Mouse (Mus musculus): Measurements from ENCODE around the gene Ets1. TPM values are rescaled to one million over a fixed set of nuclear protein-coding genes. Genes with fewer than 3 reads are reported as not detected.

Gene Ets1
- polyA plus RNA-seq, 1 experiment from 2014 or later, result 78.2 TPM

DNA sequence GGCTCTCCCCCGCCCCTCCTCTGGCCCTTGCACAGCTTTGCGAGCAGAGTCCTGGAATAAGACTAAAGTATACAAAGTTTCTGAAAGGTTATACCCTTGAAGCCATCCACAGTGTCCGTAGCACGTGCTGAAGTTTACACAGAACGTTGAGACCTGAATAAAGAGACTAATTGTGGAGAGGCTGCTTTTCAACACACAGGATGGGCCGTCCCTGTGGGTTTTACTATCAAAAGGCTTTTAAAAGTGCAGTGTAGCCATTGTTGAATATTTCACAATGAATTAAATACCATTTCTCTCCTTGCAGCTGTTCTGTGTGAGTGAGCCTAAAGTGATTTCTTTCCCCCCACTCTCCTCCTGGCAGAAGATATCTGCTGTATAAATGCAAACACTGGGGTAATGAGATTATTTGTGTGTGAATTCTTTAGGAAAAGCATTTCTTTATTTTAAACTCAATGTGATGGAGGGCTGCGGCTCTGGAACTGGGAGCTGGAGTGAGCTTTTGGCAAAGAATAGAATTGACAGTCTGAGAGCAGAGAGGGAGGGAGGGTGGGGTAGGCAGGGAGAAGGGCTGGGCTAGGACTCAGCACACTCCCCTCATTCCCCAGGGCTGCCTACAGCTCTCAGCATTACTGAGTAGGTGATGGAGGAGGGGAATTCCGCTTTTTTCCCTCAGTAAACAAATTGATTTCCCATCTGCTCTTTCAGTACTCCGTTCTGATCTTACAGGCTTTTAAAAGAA lies 39.8 kb downstream of the Ets1 start:
- WGBS, result 6% methylated on average over 9 of the region's 9 CpGs
- ATAC-seq (peak; percentile 32; the same call in 1 of the 2 replicates), DNase-seq (ENCODE audit: low spot score) (peak; percentile 73)
- H3K4me1 ChIP-seq (ENCODE audit: insufficient read depth, low read depth, low read length), result peaks cover 25% of the 10 kb centered on the region
- no peak for TF ChIP-seq EP300 (IDR thresholded peaks at IDR 0.05)
- no peak for TF ChIP-seq CTCF (IDR thresholded peaks at IDR 0.05)
- H3K4me2 ChIP-seq (replicated peaks; ENCODE audit: low read depth, low read length), result peak overlapping the region; percentile 14; the same call in 1 of the 2 replicates
- H3K9ac ChIP-seq (replicated peaks; ENCODE audit: low read depth), result no peak overlapping the region
- no peaks in the 10 kb centered on the region for H3K36me3 ChIP-seq (ENCODE audit: insufficient read depth, low read length)
- no peak overlapping the region for H3K4me3 ChIP-seq (ENCODE audit: low read depth, low read length)
- peak overlapping the region; percentile 51 for H3K27ac ChIP-seq (ENCODE audit: low read length)
- H3K27me3 ChIP-seq (replicated peaks; ENCODE audit: insufficient read depth, low read length), result no peaks in the 10 kb centered on the region
- no peaks in the 10 kb centered on the region for H3K9me3 ChIP-seq (ENCODE audit: low read length)

DNA sequence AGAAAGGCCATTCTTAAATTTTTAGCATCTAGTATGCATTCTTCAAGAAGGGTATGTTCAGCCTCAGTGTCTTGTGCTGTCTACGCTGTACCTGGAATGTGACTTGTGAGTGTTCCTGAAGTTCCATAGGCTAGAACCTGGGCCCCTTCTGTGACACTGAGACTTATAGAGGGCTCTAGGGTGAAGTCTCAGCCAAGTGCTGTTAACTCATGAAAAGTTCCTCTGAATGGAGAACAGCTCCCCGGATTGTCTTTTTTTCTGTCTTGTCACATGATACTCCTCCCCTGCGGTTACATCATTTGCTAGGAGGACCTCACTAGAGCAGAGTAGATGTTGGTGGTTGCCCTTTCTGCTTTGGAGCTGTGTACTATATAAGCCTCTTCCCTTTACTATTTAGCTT lies 40.5 kb downstream of the Ets1 start:
- ATAC-seq, result no peak
- Histone ChIP-seq H3K9ac (replicated peaks; ENCODE audit: low read depth) (no peak overlapping the region), H3K27me3 (replicated peaks; ENCODE audit: insufficient read depth, low read length) (no peaks in the 10 kb centered on the region), H3K4me1 (ENCODE audit: insufficient read depth, low read depth, low read length) (peaks cover 25% of the 10 kb centered on the region), H3K4me3 (ENCODE audit: low read depth, low read length) (no peak overlapping the region), H3K27ac (ENCODE audit: low read length) (peak overlapping the region; percentile 51), H3K4me2 (replicated peaks; ENCODE audit: low read depth, low read length) (peak overlapping the region; percentile 14; the same call in 1 of the 2 replicates), H3K9me3 (ENCODE audit: low read length) (no peaks in the 10 kb centered on the region), H3K36me3 (ENCODE audit: insufficient read depth, low read length) (no peaks in the 10 kb centered on the region)
- 15% methylated on average over 3 of the region's 3 CpGs for WGBS
- peak; percentile 60 for DNase-seq (ENCODE audit: low spot score)
- no peak for TF ChIP-seq CTCF (IDR thresholded peaks at IDR 0.05)
- no peak for TF ChIP-seq EP300 (IDR thresholded peaks at IDR 0.05)

DNA sequence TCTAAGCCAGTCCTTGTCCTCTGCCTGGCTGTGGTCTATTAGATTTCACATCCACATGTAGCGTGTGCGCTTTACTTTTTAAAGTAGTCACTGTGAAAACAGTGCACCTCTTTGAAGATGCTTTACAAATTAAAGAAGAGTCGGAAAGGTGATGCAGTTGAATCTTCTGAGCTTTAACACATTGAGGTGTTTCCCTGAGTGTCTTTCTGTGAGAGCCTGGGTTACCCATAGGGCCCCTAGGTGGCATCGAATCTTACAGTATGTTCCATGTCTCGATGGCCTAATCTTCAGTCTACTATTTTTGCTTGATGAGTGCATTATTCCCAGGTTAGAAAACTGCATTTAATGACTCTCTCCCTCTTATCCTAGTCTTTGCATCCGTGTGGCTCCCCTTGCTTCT lies 41.6 kb downstream of the Ets1 start:
- no peak for DNase-seq (ENCODE audit: low spot score)
- TF ChIP-seq CTCF (IDR thresholded peaks at IDR 0.05), result no peak; the same call in 1 of the 2 replicates
- no peak for TF ChIP-seq EP300 (IDR thresholded peaks at IDR 0.05)
- no peak overlapping the region for H3K27ac ChIP-seq (ENCODE audit: low read length)
- no peaks in the 10 kb centered on the region for H3K36me3 ChIP-seq (ENCODE audit: insufficient read depth, low read length)
- H3K9me3 ChIP-seq (ENCODE audit: low read length), result no peaks in the 10 kb centered on the region
- H3K4me1 ChIP-seq (ENCODE audit: insufficient read depth, low read depth, low read length), result peaks cover 23% of the 10 kb centered on the region
- no peak overlapping the region for H3K4me3 ChIP-seq (ENCODE audit: low read depth, low read length)
- no peak for ATAC-seq
- H3K4me2 ChIP-seq (replicated peaks; ENCODE audit: low read depth, low read length), result no peak overlapping the region
- 85% methylated on average over 6 of the region's 6 CpGs for WGBS
- H3K27me3 ChIP-seq (replicated peaks; ENCODE audit: insufficient read depth, low read length), result no peaks in the 10 kb centered on the region
- H3K9ac ChIP-seq (replicated peaks; ENCODE audit: low read depth), result no peak overlapping the region

DNA sequence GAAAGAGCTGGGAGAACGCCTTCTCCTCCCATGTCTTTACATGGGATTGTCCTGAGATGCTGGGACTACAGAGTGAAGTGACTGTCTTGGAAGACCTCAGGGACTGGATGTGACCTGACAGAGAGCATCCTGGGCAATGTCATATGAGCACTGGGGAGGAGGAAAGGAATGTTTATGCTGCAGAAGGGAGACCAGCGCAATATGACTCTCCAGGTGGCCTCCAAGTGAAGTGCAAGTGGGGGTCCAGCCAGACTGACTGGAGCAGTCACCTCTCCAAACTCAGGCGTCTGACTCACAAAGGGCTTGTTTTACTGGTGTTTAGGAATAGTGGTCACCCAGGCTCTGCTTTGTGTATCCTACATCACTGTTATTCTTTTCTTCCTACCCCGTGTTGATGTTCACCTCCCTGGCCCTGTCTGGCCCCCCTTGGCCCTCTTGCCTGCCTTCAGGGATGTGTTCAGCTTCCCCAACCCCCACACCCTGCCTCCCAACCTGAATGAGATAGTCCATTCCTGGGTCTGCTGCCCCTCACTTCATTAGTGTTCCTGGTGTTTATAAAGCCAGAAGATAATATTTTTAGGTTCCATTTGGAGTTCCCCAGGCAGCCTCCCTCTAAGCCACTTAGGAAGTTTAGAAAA lies 42.2 kb downstream of the Ets1 start:
- no peaks in the 10 kb centered on the region for H3K9me3 ChIP-seq (ENCODE audit: low read length)
- 0 out of 2 replicates have a peak overlapping the region, but pooled peaks have one; percentile 21 for H3K27ac ChIP-seq (ENCODE audit: low read length)
- no peaks in the 10 kb centered on the region for H3K27me3 ChIP-seq (replicated peaks; ENCODE audit: insufficient read depth, low read length)
- DNase-seq (ENCODE audit: low spot score), result no peak
- H3K4me3 ChIP-seq (ENCODE audit: low read depth, low read length), result no peak overlapping the region
- no peak for ATAC-seq
- no peaks in the 10 kb centered on the region for H3K36me3 ChIP-seq (ENCODE audit: insufficient read depth, low read length)
- no peak for TF ChIP-seq CTCF (IDR thresholded peaks at IDR 0.05)
- TF ChIP-seq EP300 (IDR thresholded peaks at IDR 0.05), result no peak
- H3K4me1 ChIP-seq (ENCODE audit: insufficient read depth, low read depth, low read length), result peaks cover 18% of the 10 kb centered on the region
- no peak overlapping the region for H3K9ac ChIP-seq (replicated peaks; ENCODE audit: low read depth)
- no peak overlapping the region for H3K4me2 ChIP-seq (replicated peaks; ENCODE audit: low read depth, low read length)
- WGBS, result 53% methylated on average over 4 of the region's 4 CpGs

DNA sequence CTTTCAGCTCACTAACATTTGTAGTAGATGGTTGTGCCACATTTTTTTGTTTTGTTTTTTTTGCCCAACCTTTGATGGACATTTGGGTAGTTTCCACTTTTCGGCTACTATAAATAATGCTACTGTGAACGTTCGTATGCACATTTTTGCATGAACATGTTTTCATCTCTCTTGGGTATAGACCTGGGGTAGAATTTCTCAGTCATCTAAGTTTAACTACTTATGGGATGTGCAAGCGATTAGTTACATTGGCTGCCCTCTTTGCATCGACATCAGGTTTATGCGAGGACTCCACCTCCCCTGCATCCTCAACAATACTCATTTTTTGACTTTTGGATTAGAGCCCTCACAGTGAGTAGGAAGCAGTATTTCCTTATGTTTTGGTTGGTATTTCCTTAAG lies 43.5 kb downstream of the Ets1 start:
- Histone ChIP-seq H3K27ac (ENCODE audit: low read length) (no peak overlapping the region), H3K27me3 (replicated peaks; ENCODE audit: insufficient read depth, low read length) (no peaks in the 10 kb centered on the region), H3K4me3 (ENCODE audit: low read depth, low read length) (no peak overlapping the region), H3K4me2 (replicated peaks; ENCODE audit: low read depth, low read length) (no peak overlapping the region), H3K9ac (replicated peaks; ENCODE audit: low read depth) (no peak overlapping the region), H3K9me3 (ENCODE audit: low read length) (no peaks in the 10 kb centered on the region), H3K36me3 (ENCODE audit: insufficient read depth, low read length) (no peaks in the 10 kb centered on the region), H3K4me1 (ENCODE audit: insufficient read depth, low read depth, low read length) (peaks cover 13% of the 10 kb centered on the region)
- ATAC-seq (no peak), DNase-seq (ENCODE audit: low spot score) (no peak)
- WGBS, result 74% methylated on average over 6 of the region's 6 CpGs
- no peak for TF ChIP-seq EP300 (IDR thresholded peaks at IDR 0.05)
- no peak for TF ChIP-seq CTCF (IDR thresholded peaks at IDR 0.05)

DNA sequence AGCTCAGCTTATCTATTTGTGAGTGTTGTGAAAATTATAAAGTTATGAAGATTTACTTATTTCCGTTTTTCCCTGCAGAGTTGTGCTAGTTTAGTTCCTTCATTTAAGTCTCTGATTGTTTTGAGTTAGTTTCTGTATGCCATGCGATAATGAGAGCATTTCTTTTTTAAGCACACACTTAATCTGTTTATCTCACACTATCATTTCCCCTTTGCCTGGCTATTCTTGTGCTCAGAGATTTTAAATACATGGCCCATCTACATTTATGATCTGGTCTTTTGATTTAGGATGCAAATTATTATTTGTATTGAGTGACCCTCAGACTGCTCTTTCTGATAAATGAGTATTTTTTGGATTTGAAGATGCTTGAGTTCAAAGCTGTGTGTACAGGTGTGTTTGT lies 44.2 kb downstream of the Ets1 start:
- Histone ChIP-seq H3K4me1 (ENCODE audit: insufficient read depth, low read depth, low read length) (peaks cover 7% of the 10 kb centered on the region), H3K4me2 (replicated peaks; ENCODE audit: low read depth, low read length) (no peak overlapping the region), H3K9me3 (ENCODE audit: low read length) (no peaks in the 10 kb centered on the region), H3K27me3 (replicated peaks; ENCODE audit: insufficient read depth, low read length) (no peaks in the 10 kb centered on the region), H3K27ac (ENCODE audit: low read length) (no peak overlapping the region), H3K36me3 (ENCODE audit: insufficient read depth, low read length) (no peaks in the 10 kb centered on the region), H3K4me3 (ENCODE audit: low read depth, low read length) (no peak overlapping the region), H3K9ac (replicated peaks; ENCODE audit: low read depth) (no peak overlapping the region)
- ATAC-seq (no peak), DNase-seq (ENCODE audit: low spot score) (no peak)
- WGBS, result 60% methylated on average over 2 of the region's 2 CpGs
- TF ChIP-seq CTCF (IDR thresholded peaks at IDR 0.05) (no peak), EP300 (IDR thresholded peaks at IDR 0.05) (no peak)
